Mouse (Mus musculus): Measurements from ENCODE around the gene Ccser1. TPM values are rescaled to one million over a fixed set of nuclear protein-coding genes. Genes with fewer than 3 reads are reported as not detected.

Ccser1 gene
- polyA plus RNA-seq, 1 experiment from 2014 or later: 4.5 TPM

DNA sequence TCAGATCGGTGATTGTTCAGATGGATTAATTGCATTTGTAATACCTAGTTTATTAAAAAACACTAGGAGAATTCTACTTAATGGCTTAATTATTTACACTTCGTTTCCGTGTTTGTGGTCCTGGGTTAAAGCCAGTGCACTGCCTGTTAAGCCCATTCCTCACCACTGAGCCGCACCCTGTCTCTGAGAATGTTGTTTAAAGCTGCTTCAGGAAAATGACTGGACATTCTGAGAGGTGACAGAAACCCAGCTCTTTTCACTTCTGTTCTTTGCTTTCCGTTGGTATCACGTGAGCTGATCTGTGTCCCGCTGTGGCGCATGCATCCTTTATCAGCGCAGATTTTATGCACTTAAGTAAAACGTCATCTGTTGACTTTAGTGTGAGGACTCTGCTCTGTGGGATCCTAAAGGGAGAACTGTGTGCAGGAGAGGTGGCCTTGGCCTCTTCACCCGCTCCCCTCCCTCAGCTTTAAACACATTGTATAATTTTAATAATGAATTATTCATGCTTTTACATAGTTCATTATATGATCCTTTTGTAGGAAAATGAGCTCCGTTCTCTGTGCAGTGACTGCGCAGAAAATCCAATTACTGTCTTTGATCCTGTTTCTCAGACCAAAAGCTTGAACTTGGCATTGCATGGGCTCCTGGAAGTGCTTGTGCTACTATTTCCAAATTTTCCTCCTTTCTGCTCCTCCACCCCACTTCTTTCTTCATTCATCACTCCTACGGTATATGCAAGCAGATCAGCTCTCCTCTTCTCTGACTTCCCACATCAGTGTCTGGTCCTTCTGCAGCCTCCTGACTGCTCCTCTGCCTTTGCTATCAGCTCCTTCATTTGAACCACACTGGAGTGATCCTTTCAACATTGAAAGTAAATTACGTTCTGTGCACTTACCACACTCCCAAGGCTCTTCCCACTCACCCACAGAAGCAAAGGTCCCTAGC lies 149.7 kb downstream of the Ccser1 start:
- H3K4me2 ChIP-seq (ENCODE audit: low read depth, low read length): no peak overlapping the region
- H3K4me1 ChIP-seq (ENCODE audit: control insufficient read depth, insufficient read depth, low read length): no peaks in the 10 kb centered on the region
- H3K4me3 ChIP-seq (replicated peaks; ENCODE audit: low read length): no peak overlapping the region
- no peaks in the 10 kb centered on the region for H3K27me3 ChIP-seq (ENCODE audit: control insufficient read depth, insufficient read depth, low read length)
- no peak for ATAC-seq (ENCODE audit: insufficient read depth, low FRiP score)
- no peaks in the 10 kb centered on the region for H3K9me3 ChIP-seq (replicated peaks; ENCODE audit: control insufficient read depth, low read length)
- no peak overlapping the region for H3K27ac ChIP-seq (ENCODE audit: low read length)
- no peaks in the 10 kb centered on the region for H3K36me3 ChIP-seq (ENCODE audit: control insufficient read depth, insufficient read depth, low read length)
- H3K9ac ChIP-seq (ENCODE audit: low read length): no peak overlapping the region
- WGBS: 74% methylated on average over 15 of the region's 15 CpGs

DNA sequence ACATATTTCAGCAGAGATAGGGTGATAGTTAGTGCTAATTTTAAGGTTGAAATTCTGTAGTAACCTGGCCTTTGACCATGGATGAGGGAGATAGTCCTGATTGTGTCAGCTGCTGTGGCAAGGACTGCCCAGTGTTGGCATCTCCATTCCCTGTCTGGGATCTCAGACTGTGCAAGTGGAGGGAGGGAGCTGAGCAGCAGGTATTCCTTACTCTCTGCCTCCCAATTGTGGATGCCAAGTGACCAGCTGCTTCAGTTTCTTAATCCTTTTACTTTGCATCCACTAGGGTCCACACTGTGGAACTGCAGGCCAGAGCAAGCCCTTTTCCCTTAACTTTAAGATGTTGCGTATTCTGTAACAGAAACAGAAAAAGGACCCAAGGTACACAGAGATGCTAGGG lies 154.3 kb downstream of the Ccser1 start:
- Histone ChIP-seq H3K4me2 (ENCODE audit: low read depth, low read length) (no peak overlapping the region), H3K36me3 (ENCODE audit: control insufficient read depth, insufficient read depth, low read length) (no peaks in the 10 kb centered on the region), H3K4me1 (ENCODE audit: control insufficient read depth, insufficient read depth, low read length) (no peaks in the 10 kb centered on the region), H3K4me3 (replicated peaks; ENCODE audit: low read length) (no peak overlapping the region), H3K9ac (ENCODE audit: low read length) (no peak overlapping the region), H3K9me3 (replicated peaks; ENCODE audit: control insufficient read depth, low read length) (no peaks in the 10 kb centered on the region), H3K27ac (ENCODE audit: low read length) (no peak overlapping the region), H3K27me3 (ENCODE audit: control insufficient read depth, insufficient read depth, low read length) (no peaks in the 10 kb centered on the region)
- no peak for ATAC-seq (ENCODE audit: insufficient read depth, low FRiP score)
- 95% methylated on average over 1 of the region's 1 CpGs for WGBS

DNA sequence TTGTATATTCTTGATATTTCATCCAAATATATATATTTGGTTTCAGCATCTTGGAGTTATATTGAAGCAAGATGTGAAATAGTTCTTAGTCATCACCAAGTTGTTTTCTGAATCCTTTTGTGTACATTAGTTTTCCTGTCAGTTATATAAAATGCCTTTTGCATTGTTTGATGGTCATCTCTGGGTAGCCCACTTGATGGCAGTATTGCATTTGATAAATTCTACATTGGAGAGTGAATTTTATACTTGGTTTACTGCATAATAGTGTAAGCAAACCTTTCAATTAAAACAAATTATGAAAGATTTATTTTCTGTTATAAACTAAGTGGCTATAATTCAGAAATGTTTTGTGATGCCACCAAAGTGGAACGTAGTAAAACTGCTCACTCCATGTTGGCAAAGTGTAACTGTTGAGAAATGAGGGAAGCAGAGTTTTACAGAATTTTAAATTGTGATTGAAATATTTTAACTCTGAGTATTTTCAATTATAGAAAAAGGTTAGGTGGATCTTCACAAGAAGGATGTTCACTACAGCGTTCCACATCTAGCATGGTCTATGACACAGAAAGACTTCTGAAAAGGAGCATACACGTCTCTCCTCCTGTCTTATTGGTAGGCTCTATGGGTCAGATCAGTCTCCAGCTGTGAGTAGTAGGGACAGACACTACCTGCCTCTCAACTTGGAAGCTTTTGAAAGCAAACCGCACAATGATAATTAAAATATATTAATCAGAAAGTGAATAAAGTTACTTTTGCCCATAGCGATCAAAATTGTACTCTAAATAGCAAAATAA lies 167.1 kb downstream of the Ccser1 start:
- Histone ChIP-seq H3K27me3 (ENCODE audit: control insufficient read depth, insufficient read depth, low read length) (no peaks in the 10 kb centered on the region), H3K4me2 (ENCODE audit: low read depth, low read length) (no peak overlapping the region), H3K4me1 (ENCODE audit: control insufficient read depth, insufficient read depth, low read length) (no peaks in the 10 kb centered on the region), H3K27ac (ENCODE audit: low read length) (no peak overlapping the region), H3K4me3 (replicated peaks; ENCODE audit: low read length) (no peak overlapping the region), H3K9me3 (replicated peaks; ENCODE audit: control insufficient read depth, low read length) (no peaks in the 10 kb centered on the region), H3K36me3 (ENCODE audit: control insufficient read depth, insufficient read depth, low read length) (no peaks in the 10 kb centered on the region), H3K9ac (ENCODE audit: low read length) (no peak overlapping the region)
- WGBS: 70% methylated on average over 5 of the region's 5 CpGs
- no peak for ATAC-seq (ENCODE audit: insufficient read depth, low FRiP score)

DNA sequence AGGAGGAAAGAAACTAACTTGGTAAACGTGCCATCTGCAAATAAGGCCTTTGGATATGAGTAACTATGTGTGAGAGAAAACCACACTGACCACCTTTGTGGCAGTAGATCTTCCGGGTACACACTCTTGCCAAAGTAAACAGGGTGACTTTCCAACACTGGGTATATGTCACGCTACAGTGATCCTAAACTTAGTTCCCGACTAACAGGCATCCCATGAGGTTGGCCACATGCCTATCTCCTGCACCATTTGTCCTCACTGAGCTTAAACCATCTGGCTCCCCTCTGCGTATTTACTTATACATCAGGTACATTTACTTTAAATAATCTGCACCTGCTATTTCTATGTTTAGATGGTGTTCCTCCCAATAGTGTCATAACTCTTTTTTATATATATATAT lies 183.6 kb downstream of the Ccser1 start:
- no peak overlapping the region for H3K27ac ChIP-seq (ENCODE audit: low read length)
- no peak overlapping the region for H3K9ac ChIP-seq (ENCODE audit: low read length)
- no peaks in the 10 kb centered on the region for H3K27me3 ChIP-seq (ENCODE audit: control insufficient read depth, insufficient read depth, low read length)
- H3K4me3 ChIP-seq (replicated peaks; ENCODE audit: low read length): no peak overlapping the region
- WGBS: 68% methylated on average over 5 of the region's 5 CpGs
- no peak for ATAC-seq (ENCODE audit: insufficient read depth, low FRiP score)
- no peaks in the 10 kb centered on the region for H3K36me3 ChIP-seq (ENCODE audit: control insufficient read depth, insufficient read depth, low read length)
- no peaks in the 10 kb centered on the region for H3K4me1 ChIP-seq (ENCODE audit: control insufficient read depth, insufficient read depth, low read length)
- no peak overlapping the region for H3K4me2 ChIP-seq (ENCODE audit: low read depth, low read length)
- no peaks in the 10 kb centered on the region for H3K9me3 ChIP-seq (replicated peaks; ENCODE audit: control insufficient read depth, low read length)

DNA sequence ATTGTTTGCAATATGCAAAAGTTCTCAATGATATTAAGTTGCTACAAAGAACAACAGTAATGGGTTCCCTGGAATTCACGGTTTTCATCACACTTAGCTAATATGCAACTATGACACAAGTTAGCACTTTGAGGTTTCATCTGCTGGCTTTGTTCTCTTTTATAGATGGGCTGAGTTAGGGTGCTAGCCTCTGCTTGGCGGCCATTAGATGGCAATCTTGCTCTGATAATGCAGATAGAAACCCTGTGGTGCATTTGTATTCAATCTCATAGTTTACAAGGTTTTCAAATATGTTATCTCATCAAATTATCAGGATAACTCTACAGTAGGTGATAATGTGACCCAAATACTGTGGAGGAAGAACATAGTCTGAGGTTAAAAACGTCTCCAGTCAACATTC lies 202.4 kb downstream of the Ccser1 start:
- H3K27me3 ChIP-seq (ENCODE audit: control insufficient read depth, insufficient read depth, low read length): no peaks in the 10 kb centered on the region
- H3K36me3 ChIP-seq (ENCODE audit: control insufficient read depth, insufficient read depth, low read length): no peaks in the 10 kb centered on the region
- H3K4me2 ChIP-seq (ENCODE audit: low read depth, low read length): no peak overlapping the region
- no peak for ATAC-seq (ENCODE audit: insufficient read depth, low FRiP score)
- no peak overlapping the region for H3K9ac ChIP-seq (ENCODE audit: low read length)
- H3K4me1 ChIP-seq (ENCODE audit: control insufficient read depth, insufficient read depth, low read length): no peaks in the 10 kb centered on the region
- no peak overlapping the region for H3K4me3 ChIP-seq (replicated peaks; ENCODE audit: low read length)
- H3K27ac ChIP-seq (ENCODE audit: low read length): no peak overlapping the region
- 23% methylated on average over 3 of the region's 3 CpGs for WGBS
- H3K9me3 ChIP-seq (replicated peaks; ENCODE audit: control insufficient read depth, low read length): no peaks in the 10 kb centered on the region

DNA sequence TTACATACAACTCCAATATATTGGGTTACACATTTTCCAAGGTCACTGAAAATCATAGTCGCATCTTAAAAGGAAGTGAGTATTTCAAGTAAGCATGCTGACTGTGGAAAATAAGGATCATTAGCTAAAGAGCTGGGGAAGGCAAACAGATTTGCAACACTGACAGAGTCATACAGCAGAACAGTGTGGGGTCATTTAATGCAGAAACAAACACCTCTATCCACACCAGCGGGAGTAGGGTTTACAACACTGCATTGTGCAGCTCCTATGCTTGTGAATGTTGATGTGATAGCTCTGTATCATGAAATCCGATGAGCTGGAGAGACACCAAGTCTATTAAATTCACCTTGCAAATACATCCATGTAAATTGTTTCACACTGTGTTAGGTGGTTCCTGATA lies 202.9 kb downstream of the Ccser1 start:
- Histone ChIP-seq H3K9ac (ENCODE audit: low read length) (no peak overlapping the region), H3K4me2 (ENCODE audit: low read depth, low read length) (no peak overlapping the region), H3K9me3 (replicated peaks; ENCODE audit: control insufficient read depth, low read length) (no peaks in the 10 kb centered on the region), H3K27me3 (ENCODE audit: control insufficient read depth, insufficient read depth, low read length) (no peaks in the 10 kb centered on the region), H3K4me1 (ENCODE audit: control insufficient read depth, insufficient read depth, low read length) (no peaks in the 10 kb centered on the region), H3K36me3 (ENCODE audit: control insufficient read depth, insufficient read depth, low read length) (no peaks in the 10 kb centered on the region), H3K27ac (ENCODE audit: low read length) (no peak overlapping the region), H3K4me3 (replicated peaks; ENCODE audit: low read length) (no peak overlapping the region)
- 59% methylated on average over 3 of the region's 3 CpGs for WGBS
- no peak for ATAC-seq (ENCODE audit: insufficient read depth, low FRiP score)

DNA sequence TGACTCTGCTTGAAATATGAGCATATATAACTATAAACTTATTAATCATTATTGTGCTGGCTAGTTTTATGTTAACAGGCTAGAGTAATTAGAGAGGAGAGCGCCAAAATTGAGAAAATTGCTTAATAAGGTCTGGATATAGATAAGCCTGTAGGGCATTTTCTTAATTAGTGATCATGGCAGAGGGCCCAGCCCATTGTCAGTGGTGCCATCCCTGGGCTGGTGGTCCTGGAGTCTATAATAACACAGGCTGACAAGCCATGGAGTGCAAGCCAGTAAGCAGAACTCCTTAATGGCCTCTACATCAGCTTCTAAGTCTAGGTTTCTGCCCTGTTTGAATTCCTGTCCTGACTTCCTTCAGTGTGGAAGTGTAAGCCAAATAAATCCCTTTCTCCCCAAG lies 206.9 kb downstream of the Ccser1 start:
- Histone ChIP-seq H3K9me3 (replicated peaks; ENCODE audit: control insufficient read depth, low read length) (no peaks in the 10 kb centered on the region), H3K4me1 (ENCODE audit: control insufficient read depth, insufficient read depth, low read length) (no peaks in the 10 kb centered on the region), H3K4me3 (replicated peaks; ENCODE audit: low read length) (no peak overlapping the region), H3K27ac (ENCODE audit: low read length) (no peak overlapping the region), H3K9ac (ENCODE audit: low read length) (no peak overlapping the region), H3K36me3 (ENCODE audit: control insufficient read depth, insufficient read depth, low read length) (no peaks in the 10 kb centered on the region), H3K27me3 (ENCODE audit: control insufficient read depth, insufficient read depth, low read length) (no peaks in the 10 kb centered on the region), H3K4me2 (ENCODE audit: low read depth, low read length) (no peak overlapping the region)
- whole genome bisulfite sequencing: 82% methylated on average over 1 of the region's 1 CpGs
- ATAC-seq (ENCODE audit: insufficient read depth, low FRiP score): no peak

DNA sequence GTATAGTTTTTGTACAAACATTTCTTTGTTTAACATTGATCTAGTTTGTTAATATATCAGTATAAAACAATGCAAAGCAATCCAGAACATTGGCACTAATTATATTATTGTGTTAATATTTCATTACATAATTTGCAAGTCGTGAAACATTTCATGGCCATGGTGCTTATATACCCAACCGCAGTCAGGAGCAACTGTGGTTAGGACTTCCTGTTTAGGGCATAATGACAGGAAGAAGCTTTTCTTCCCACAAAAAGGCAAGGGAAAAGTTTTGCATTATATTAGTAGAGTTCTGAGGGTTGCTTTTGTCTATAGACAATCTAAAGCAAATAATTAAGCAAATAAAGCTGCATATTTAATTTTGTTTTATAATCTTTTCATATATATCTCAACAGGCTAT lies 247.4 kb downstream of the Ccser1 start:
- H3K27me3 ChIP-seq (ENCODE audit: control insufficient read depth, insufficient read depth, low read length): no peaks in the 10 kb centered on the region
- no peaks in the 10 kb centered on the region for H3K4me1 ChIP-seq (ENCODE audit: control insufficient read depth, insufficient read depth, low read length)
- no peak overlapping the region for H3K4me3 ChIP-seq (replicated peaks; ENCODE audit: low read length)
- H3K4me2 ChIP-seq (ENCODE audit: low read depth, low read length): no peak overlapping the region
- 79% methylated on average over 2 of the region's 2 CpGs for WGBS
- H3K9me3 ChIP-seq (replicated peaks; ENCODE audit: control insufficient read depth, low read length): no peaks in the 10 kb centered on the region
- no peak overlapping the region for H3K27ac ChIP-seq (ENCODE audit: low read length)
- no peaks in the 10 kb centered on the region for H3K36me3 ChIP-seq (ENCODE audit: control insufficient read depth, insufficient read depth, low read length)
- H3K9ac ChIP-seq (ENCODE audit: low read length): no peak overlapping the region
- ATAC-seq (ENCODE audit: insufficient read depth, low FRiP score): no peak

Data from stomach, embryonic 16.5 days (tissue).